Mouse (Mus musculus) G1E (cell line): ENCODE measurements around the gene Bcl2l15.

Experiments used
- CTCF ChIP-seq: IDR thresholded peaks from 2 replicates; pipeline ENCODE4 v1.5.1; 2012; ENCODE audit warnings: low read depth, low read length, inconsistent platforms, mixed read lengths
- GATA2 ChIP-seq: IDR thresholded peaks from 2 replicates; pipeline ENCODE4 v1.6.1; 2012; ENCODE audit warnings: low read depth, low read length, inconsistent platforms, borderline replicate concordance
- TAL1 ChIP-seq: conservative IDR thresholded peaks from 2 replicates; pipeline ENCODE4 v1.6.1; 2012; ENCODE audit warnings: low read depth, low read length, inconsistent platforms, mixed read lengths

DNA sequence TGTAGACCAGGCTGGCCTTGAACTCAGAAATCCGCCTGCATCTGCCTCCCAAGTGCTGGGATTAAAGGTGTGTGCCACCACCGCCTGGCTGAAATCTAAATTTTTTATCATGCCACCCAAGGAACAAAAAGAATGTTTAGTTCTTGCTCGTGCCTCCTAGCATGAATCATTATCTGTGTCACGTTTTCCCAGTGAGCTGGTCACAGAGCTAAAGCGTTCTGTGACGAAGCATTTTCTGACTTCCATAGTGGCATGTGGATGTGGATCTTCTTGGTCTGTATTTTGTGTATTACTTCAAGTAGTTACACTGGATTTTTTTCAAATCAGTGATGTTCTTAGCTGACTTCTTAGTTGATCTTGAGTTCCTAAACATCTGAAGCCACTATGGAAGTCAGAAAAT lies 21.4 kb upstream of the Bcl2l15 start:
- TF ChIP-seq GATA2, result no peak
- no peak for TF ChIP-seq CTCF
- no peak for TF ChIP-seq TAL1
